Mouse (Mus musculus): Measurements from ENCODE around the gene Olfr127.
"Not testable (repeated sequence)": the region's sequence is repeated elsewhere in the genome, so short reads cannot be mapped to it uniquely, and the experiment has no call there.

The Olfr127 gene

DNA sequence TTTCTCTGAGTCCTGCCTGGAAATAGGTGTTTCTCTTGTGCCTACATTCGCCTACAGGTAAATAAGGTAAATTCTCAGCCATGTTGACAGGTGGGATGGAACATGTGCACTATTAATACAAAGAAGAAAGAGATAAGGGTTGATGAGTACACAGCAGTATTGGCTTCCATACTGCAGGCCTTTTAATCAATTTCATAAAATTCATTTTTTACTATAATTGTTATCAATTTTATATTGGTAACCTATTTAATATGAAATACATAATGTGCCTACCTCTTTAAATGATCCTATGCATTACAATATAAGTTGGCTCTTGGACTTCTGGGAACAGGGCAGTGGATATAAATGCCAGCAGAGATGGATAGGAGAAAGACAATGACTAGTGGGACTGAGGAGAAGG is at the start of gene Olfr127:
Gene Olfr127, plus strand, starts transcription at position 301 of the 400 bp plus-strand sequence.
- DNase-seq, result no peak

DNA sequence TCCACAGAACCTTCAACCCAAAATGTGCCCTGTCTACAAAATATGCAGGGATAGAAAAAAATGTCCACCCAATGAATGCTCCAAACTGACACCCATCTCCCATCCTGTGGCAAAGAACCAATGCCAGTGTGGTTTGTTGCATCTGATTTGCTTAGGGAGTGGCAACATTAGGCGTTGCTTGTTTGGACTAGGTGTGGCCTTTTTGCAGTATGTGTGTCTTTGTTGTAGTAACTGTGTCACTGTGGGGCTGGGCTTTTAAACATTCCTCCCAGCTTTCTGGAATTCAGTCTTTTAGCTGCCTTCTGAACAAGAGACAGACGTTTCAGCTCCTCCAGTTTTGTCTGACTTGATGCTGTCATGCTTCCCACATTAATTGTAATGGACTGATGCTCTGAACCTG is 36.3 kb upstream of the Olfr127 start:
- no peak for DNase-seq

DNA sequence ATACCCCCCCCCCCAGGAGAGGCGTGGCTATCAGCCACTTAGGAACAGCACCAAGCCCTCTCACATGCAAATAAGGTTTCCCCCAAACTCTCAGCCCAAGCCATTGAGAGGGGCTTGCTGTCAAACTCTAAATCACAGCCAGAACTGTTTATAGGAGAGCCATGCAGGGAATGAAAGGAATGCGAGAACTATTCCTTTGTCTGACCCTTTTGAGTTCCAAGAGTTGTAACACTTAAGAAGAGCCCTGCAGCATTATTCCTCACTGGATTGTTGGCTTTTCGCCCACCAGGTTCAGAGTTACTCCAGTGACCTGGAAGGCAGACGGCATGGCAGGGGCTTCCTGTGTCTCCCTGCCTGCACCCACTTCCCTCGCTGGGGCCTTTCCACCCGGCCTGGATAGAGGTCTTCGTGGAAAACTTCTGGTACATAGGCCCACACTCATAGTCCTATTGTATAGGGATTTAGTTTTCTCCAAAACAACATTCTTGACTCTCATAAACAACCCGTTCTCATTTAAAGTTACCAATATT is 30.5 kb upstream of the Olfr127 start:
- no peak for DNase-seq

DNA sequence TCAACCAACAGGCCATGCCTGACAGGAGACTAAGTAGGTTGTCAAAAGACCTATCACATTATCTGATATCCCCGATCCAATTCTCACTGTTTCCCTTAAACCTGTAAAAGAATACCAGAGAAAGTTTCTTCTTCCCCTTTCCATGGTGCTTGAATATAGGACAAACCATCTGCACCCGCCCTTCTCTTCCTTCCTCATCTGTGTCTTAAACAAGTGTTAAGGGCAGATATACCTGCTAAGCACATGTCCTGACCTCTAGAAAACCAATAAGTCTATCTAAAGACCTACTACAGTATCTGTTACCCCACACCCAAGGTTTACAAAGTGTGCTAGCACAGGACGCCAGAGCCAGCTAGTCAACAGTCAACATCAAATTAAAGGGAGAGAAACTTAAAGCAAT is 26.4 kb upstream of the Olfr127 start:
- no peak for DNase-seq

DNA sequence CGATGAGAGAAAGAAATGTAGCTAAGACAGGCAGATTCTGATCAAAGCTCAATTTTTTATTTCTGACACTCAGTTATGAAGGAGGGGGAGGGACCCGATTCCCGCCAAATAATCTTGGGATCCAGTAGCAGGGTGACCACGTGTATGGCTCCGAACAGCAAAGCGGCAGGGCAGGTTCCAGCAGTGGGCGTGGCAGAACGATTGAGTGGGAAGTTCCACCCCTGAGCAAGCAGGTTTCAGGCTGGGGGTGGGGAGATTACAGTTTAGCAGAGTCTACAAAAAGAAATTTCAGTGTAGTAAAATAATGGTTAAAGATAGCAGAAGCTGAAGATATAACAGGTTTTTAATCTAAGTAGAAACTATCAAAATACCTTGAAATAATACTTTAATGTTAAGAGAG is 6.6 kb downstream of the Olfr127 start:
- DNase-seq, result not testable (repeated sequence)

DNA sequence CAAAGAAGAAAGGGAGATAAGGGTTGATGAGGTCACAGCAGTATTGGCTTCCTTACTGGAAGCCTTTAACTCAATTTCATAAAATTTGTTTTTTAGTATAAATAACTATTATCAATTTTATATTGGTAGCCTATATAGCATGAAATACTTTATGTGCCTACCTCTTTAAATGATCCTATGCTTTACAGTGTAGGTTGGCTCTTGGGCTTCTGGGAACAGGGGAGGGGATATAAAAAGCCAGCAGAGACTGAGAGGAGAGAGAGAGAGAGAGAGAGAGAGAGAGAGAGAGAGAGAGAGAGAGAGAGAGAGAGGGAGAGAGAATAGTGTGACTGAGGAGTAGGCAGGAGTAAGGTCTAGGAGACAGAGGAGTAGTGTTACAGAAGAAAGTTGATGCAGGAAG is 20.0 kb downstream of the Olfr127 start, which contains the start of gene Olfr128:
Gene Olfr128, plus strand, starts transcription at position 301 of the 400 bp plus-strand sequence.
- DNase-seq, result no peak

DNA sequence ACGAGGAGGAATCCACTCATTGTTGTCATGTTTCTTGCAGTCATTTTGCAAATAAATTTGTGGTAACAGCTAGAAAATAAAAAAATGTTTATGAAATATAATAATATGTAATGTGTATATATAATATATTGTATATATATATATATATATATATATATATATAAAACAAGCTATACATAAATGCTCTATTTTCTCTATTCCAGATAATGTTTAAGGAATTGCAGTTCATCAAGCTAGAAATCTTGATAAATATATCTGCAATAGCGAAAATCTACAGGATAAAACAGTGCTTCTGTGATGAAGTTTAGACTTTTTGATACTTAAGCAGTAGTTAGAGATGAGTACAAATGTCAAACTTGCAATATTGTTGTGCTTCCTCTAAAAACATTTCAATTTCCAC is 52.7 kb downstream of the Olfr127 start, which contains the start of gene Olfr761:
Gene Olfr761, minus strand, starts transcription at position 101 of the 400 bp plus-strand sequence.
- no peak for DNase-seq

Measured in cerebellum, adult 9-11 months (tissue).